Mouse (Mus musculus) ES-Bruce4 (cell line): ENCODE data around the gene Oaz2.

Experiments used
- CTCF ChIP-seq: IDR thresholded peaks from one replicate; pipeline ENCODE4 v1.8.1; 2011; ENCODE audit warnings: low read depth, low read length
- EP300 ChIP-seq: IDR thresholded peaks from 2 replicates; pipeline ENCODE4 v1.6.1; 2011; ENCODE audit warnings: low read depth, low read length; ENCODE audit not compliant: insufficient read depth
- POLR2A ChIP-seq: IDR thresholded peaks from one replicate; pipeline ENCODE4 v1.8.1; 2011; ENCODE audit warnings: low read length; ENCODE audit not compliant: insufficient read depth

- TF ChIP-seq POLR2A (no peak), EP300 (no peak), CTCF (no peak)
Observed at GRCm38 (mm10) chr9:65725291-65725622, 57.5 kb downstream of the Oaz2 start.
